Mouse (Mus musculus) 3134 (cell line): ENCODE data around the gene Kdelr2.

Source experiments
- DNase-seq: peaks from one replicate; pipeline ENCODE4 v3.0.0-alpha.2; 2011; ENCODE audit warnings: low spot score; ENCODE audit not compliant: insufficient read length; ENCODE audit errors: extremely low read depth

Gene Kdelr2

DNA sequence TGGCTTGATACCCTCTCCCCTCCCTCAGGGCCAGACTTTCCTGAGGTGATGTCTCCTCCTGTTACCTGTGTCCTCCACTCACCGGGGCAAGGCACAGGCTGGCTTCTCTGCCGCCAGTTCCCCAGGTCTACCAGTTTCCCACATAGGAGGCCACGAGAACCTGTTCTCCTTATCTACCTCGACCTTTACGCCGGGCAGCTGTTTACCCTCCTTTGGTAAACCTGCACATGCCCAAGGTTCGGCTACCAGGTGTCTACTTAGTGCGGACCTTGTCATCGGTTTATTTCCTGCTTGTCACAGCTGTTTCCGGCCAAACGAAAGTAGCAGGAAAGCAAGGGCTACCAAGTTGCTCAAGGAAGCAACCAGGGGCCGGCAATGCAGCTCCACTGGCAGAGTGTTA is 3.1 kb upstream of the Kdelr2 start:
- DNase-seq: no peak

GRCm38 (mm10) chr5:143401556-143401955 is 2.1 kb upstream of the Kdelr2 start:
- no peak for DNase-seq

- no peak for DNase-seq
Observed at GRCm38 (mm10) chr5:143404148-143404930, 701 bp downstream of the Kdelr2 start.

GRCm38 (mm10) chr5:143405200-143405599 is 1.6 kb downstream of the Kdelr2 start:
- no peak for DNase-seq

DNA sequence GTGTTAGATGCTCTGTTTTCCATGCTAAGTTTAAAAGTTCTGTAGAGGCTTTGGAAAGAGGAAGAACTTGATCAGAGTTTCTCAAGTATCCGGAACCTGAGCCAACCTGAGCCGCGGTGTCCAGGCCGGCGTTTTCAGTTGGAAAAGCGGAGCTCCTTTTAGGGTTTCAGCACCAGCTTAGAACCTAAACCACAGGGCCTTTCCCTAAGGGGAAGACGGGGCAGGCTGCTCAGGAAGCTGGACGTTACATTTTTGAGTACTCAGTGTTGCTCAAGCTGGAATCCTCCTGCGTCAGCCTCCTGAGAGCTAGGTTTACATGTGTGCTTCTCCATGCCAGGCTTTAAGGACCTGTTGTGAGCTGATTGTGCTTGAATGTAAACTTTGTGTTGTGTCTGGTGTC is 2.9 kb downstream of the Kdelr2 start:
- no peak for DNase-seq

DNA sequence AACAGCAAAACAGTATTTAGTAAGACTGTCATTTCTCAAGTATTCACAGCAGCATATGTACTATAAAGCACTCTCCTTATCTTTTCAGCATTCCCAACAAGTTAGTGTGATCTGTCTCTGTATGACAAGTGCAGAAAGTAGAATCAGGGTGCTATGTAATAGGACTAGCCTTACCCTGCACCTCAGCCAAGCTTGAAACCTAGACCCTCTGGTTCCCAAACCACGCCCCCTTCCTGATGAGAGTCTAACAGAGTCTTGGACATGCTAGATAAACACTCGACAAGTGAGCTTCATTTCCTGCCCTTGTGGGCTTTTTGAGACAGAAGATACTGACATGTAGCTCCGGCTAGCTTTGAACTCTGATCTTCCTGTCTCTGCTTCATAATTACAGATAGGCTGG is 5.6 kb downstream of the Kdelr2 start:
- no peak for DNase-seq

GRCm38 (mm10) chr5:143410841-143411395 is 7.3 kb downstream of the Kdelr2 start:
- DNase-seq: no peak

DNA sequence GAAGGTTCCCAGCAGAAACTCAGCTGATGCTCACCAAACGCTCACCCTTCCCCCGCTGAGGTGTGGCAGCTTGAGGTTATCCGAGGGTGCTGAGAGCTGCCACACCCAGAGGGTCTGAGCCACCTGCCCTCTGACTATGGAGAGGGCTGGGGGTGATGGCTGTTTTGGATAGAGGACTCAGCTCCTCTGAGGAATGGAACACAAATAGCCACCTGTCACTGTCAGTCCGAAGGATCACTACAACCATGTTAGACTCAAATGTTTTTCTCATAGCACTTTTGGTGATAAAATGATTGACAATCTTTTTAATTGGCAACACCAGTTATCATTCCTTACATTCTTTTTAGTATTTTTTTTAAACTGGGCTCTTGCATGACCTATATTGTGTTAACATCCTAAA is 17.8 kb downstream of the Kdelr2 start:
- DNase-seq: no peak

GRCm38 (mm10) chr5:143422990-143423389 is 19.4 kb downstream of the Kdelr2 start:
- DNase-seq: no peak

GRCm38 (mm10) chr5:143423899-143424519 is 20.4 kb downstream of the Kdelr2 start:
- peak; percentile 29 for DNase-seq

DNA sequence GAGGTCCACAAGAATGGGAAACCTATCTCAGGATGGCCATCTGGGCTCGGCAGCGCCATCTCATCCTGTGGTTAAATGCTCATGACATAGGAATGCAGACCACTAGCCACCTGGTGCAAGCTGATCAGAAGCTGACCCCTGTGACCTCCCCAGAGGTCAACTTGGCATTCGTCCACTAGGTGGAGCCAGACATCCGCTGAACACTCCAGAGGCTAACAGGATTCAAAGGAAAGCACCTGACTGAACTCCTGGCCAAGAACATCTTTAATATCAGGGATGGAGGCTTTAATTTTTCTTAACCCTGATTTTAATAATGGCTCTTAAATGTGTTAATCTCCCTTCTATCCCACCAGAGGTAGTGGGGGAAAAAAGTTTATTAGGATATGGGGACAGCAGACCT is 30.8 kb downstream of the Kdelr2 start:
- peak; percentile 35 for DNase-seq

- no peak for DNase-seq
Observed at GRCm38 (mm10) chr5:143441298-143441697, 37.7 kb downstream of the Kdelr2 start.

DNA sequence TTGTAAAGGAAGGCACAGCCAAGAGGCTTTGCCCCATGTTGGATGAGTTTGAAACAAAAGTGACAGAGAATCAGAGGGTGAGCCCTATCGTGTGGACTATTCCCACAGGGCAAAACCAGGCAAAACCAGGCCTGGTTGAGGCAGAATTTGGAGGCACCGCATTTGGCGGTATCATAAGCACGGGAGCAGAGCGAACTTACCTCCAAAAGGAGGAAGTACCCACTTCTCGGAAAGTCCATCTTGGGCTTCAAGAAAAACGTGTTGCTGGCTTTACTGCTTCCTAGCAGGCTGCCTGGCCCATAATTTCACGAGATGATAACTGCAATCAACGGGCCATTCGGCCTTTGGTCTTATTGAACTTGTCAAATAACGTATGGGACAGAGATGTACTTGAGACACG is 38.1 kb downstream of the Kdelr2 start:
- DNase-seq: no peak

DNA sequence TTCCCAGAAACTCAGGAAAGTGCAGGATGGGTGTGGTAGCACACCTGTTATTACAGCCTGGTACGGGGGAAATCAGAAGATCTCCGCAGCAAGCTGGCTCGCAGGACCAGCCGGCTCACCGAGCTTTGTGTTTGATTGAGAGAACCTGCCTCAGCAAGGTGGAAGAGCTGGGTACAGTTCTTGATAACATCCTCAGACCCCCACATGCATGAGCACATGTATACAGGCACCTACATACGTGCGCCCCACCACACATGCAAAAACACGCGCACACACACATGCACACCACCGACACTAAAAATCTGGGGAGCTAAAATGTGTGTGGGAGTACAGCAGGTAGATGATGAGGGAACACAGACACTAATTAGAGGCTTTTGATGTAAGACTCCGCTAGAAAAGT is 60.0 kb downstream of the Kdelr2 start:
- DNase-seq: no peak

DNA sequence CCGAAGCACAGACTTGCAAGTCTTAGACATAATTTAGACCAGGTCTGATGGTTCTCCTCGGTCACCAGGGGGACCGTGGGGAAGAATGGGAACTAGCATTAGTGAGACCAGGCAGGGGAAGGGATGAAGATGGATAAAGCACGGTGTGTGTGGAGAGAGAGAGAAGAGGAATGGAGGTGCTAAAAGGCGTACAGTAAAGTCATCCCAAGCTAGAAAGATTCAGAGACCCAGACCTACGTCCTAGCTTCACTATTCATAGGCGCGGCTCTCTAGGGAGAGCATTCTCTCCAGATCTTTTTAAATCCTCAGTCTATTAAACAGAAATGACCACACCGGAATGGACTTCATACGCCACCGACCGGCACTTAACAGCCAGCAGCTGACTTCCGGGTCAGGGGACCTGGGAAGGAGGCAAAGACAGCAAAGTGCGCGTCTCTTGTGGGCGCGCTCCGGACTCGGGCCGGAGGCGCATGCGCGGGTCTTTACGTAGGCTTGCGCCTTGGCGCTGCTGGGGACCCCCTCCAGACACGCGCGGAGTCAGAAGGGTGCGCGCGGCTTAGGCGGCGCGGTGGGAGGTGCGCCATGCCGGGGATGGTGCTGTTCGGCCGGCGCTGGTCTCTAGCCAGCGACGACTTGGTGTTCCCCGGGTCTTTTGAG is 60.6 kb downstream of the Kdelr2 start, which contains the start of gene Daglb:
Gene Daglb, plus strand, starts transcription at position 485 of the 657 bp plus-strand sequence.
- DNase-seq: peak; percentile 92

DNA sequence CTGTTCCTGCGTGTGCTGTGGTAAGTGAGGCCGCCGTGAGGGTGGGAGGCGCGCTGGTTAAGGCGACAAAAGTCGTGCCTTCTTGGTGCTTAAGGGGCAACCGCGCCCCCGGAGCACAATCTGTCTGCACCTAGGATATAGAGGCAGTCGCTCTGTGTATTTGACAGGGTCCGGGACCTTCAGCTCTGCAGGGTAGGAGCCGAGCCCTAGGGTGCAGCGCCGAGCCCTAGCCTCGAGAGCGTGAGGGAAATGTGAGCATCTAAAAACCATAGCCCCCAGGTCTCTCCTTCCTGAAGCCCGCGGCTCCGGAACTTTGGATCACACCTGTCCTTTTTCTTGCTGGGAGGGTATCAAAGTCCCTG is 61.1 kb downstream of the Kdelr2 start:
- DNase-seq: no peak

- DNase-seq: no peak
Observed at GRCm38 (mm10) chr5:143465156-143466085, 61.8 kb downstream of the Kdelr2 start.

- DNase-seq: no peak
Observed at GRCm38 (mm10) chr5:143466891-143467669, 63.4 kb downstream of the Kdelr2 start.

DNA sequence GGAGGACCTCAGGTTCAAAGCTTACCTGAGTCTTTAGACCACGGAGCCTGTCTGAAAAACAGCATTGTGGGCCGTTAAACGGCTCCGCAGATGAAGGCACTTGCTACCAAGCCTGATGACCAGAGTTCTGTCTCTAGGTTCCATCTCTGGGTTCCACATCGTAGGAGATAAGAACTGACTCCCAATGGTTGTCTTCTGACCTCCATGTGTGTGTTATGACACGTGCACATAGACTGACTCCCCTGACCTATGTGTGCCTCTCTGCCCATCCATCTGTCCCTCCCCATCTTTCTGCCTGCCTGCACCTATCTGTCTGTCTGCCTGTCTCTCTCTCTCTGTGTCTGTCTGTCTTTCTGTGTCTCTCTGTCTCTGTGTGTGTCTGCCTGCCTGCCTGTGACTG is 64.3 kb downstream of the Kdelr2 start:
- no peak for DNase-seq

DNA sequence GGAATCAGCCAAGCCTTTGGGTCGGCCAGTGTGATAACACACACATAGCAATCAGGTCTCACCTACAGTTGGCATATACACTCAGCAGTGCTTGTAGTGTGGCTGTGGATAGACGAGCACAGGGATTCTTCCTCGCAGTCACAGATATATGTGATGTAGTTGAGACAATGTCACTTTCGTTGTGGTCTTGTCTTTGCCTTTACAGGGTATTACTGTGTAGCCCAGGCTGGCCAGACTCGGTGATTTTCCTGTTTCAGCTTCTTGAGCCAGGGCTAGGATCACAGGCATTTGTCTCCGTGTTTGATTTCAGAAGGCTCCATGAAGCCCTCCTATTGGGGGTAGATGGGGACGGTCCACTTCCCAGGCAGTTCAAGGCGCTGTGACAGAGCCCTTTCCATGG is 66.0 kb downstream of the Kdelr2 start:
- no peak for DNase-seq
